Mouse (Mus musculus) embryonic fibroblast, embryonic 13.5 days (primary cell): ENCODE results near the gene Dgke.

Experiments used
- CTCF ChIP-seq: IDR thresholded peaks from 2 replicates; pipeline ENCODE4 v1.5.1; 2011; ENCODE audit warnings: mild to moderate bottlenecking, control low read depth, low read length, moderate library complexity, borderline replicate concordance; ENCODE audit not compliant: insufficient read depth
- POLR2A ChIP-seq: IDR thresholded peaks from 2 replicates; pipeline ENCODE4 v1.6.1; 2011; ENCODE audit warnings: low read depth, mild to moderate bottlenecking, control low read depth, low read length, moderate library complexity

GRCm38 (mm10) chr11:88998406-88998805, 68.2 kb downstream of the Dgke start:
- TF ChIP-seq CTCF: no peak
- no peak for TF ChIP-seq POLR2A
